Mouse (Mus musculus) layer of hippocampus, postnatal 14 days (tissue): ENCODE results near the gene Cel. TPM values are rescaled to one million over a fixed set of nuclear protein-coding genes. Genes with fewer than 3 reads are reported as not detected.

Experiments
- DNase-seq, 2 experiments: peaks; one replicate each; pipeline ENCODE4 v3.0.0; 2021 to 2022; ENCODE audit warnings: low spot score in 2 of 2, mixed read lengths in 1 of 2
- long read RNA-seq, 2 experiments: library from polyadenylated mRNA; stranded (forward); transcript quantifications; one replicate each; pipeline ENCODE4 v2.0.0; 2021
- total RNA-seq, 2 experiments: library from RNA; stranded (reverse); gene quantifications; 2 replicates each; pipeline ENCODE4 v1.2.3; 2021

Cel gene
- total RNA-seq = not detected
- long read RNA-seq, experiment 1 = 0 reads
- long read RNA-seq, experiment 2 = 0 reads

DNA sequence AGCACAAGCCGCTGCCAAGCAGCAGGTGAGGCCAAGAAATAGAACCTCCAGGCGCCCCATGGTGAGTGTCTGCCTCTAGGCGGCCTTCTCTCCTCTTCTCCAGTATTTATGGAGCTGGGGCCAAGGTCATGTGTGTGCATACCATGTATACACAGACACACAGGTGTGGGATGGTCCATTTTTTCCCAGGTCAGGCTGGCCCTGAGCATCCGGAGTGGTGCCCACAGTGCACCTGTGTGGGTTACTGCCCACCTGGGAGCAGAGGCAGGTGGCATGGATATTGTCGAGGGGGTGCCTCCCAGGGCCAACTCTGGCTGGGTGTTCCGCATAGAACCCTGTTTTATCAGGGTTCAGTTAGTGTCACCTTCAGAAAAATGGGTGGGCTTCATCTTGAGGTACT is at the start of gene Cel:
TSS of gene Cel (minus strand) at position 101 of the 400 bp plus-strand sequence.
- DNase-seq = no peak

- no peak for DNase-seq
Measured at GRCm38 (mm10) chr2:28612436-28613063, 49.3 kb upstream of the Cel start.

DNA sequence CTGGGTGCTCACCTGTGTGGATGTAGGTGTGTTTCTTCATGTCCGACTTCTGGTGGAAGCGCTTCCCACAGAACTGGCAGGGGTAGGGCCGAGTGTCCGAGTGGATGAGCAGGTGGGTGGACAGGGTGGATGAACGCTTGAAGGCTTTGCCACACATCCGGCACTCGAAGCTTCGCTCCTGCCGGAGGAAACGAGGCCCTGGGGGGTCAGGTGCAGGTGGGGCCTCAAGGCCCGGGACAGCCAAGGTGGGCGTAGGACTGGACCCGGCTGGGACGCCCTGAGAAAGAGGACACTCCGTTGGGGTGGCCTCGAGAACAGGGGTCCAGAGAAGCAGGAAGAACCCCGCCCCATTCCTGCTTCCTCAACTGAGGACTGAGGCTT is 48.2 kb upstream of the Cel start:
- no peak for DNase-seq

- DNase-seq = no peak
Measured at GRCm38 (mm10) chr2:28610716-28611406, 47.7 kb upstream of the Cel start.

DNA sequence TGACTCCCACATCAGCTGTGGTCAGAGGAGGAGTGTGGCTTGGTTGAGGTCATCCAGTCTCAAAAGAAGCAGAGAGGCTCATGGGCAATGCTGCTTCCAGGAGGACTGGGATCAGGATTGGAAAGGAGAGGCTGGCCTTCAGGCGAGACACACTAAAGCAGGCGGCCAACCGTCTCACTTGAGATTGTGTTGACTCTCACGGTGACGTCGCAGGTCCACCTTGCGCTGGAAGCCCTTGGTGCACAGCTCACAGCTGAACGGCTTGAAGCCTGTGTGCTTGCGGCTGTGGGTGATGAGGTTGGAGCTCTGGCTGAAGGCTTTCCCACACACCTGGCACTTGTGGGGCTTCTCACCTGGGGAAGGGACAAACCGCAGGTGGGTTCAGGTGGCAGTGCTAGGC is 46.6 kb upstream of the Cel start:
- no peak for DNase-seq

GRCm38 (mm10) chr2:28607341-28608165 is 44.4 kb upstream of the Cel start:
- no peak for DNase-seq

DNA sequence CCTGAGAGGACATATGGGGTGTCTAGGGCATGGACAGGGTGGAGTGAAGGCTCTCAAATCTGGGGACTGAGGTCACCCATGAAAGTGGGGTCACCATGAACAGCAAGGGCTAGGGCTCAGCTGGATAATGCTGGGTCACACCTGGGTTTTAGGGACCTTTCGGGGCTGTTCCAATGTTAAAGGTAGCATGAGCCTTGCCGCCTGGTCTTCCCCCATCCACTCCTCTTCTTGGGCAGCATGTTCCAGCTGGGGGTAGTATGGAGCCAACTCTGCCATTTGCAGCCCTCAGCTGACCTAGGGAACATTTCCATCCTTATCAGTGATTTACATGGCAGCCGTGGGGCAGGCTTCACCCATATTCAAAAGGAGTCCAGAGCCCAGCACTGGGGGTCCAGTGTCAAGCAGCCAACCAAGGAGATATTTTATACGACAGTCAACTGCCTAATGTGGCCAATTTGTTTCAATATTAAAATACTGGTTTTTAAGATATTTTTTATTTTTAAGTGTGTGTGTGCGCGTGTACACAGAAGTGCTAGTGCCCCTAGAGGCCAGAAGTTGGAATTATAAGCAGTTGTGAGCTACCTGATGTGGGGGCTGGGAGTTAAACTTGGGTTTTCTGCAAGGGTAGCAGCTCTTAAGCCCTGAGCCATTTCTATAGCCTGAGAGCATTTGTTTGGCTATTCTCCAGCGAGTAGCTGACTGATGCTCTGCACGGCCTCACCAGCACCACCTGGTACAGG is 43.6 kb upstream of the Cel start:
- DNase-seq = no peak

DNA sequence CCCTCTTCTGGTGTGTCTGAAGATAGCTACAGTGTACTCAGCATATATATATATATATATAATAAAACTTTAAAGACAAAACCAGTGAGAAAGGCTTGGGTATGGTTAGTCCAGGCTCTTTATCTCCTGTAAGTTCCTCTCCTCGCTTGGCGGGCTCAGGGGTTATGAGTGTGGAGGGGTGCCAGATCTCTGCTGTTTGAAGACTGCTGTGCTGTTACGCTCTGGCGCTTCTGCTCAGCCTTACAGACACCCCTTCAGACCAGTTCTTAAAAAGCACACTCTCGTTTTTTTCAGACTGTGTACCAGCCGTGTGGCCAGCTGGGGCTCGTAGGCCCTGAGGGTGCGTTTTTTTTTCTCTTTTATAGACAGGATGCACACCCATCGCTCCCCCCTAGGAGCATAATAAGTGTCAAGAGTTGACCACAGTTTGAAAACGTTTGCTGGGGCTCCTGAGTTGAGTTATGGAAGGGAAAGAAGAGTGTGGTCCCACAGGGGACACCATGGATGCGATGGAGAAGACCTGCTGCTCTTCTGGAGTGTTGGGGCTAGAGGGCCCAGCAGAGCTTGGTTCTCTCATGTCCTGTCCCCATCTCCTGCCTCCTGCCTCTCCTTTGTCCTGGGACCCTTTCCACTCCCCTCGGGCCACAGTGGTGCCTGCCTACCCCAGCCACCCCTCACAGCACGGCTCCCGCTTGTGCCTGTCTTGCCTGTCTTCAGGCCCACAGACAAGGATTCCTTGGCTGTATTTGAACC is 42.8 kb upstream of the Cel start:
- DNase-seq = no peak

DNA sequence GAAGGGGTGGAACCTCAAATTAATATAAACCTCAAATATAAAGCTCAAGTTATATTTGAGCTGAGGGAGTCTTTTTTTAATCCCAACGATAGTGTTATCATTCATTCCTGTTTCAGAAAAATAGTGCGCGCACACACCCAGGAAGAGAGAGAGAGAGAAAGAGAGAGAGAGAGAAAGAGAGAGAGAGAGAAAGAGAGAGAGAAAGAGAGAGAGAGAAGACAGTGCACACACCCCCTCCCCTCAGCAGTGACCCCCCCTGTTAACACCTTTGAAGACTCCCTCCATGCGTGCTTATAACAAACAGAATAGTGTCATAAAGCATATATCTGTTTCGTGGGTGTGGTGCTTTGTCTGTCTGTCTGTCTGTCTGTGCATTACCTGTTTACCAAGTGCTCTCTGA is 40.3 kb upstream of the Cel start:
- no peak for DNase-seq

- DNase-seq = no peak
Measured at GRCm38 (mm10) chr2:28601720-28602590, 38.8 kb upstream of the Cel start.

DNA sequence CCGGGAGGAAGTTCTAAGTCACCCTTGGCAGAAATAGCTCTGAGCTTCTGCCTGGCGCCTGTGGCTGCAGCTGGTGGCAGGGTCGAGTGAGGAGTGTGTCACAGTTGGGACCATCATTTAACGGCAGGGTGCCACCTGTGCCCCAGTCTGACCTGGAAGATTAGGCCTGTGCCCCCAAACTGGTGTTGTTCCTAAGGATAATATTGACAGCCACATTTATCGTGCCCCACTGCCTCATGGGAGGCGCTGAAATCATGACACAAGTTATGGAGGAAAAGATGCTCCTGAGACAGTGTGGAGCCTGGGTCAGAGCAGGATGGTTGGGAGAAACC is 36.3 kb upstream of the Cel start:
- DNase-seq = no peak

GRCm38 (mm10) chr2:28598692-28599568 is 35.7 kb upstream of the Cel start:
- DNase-seq = no peak

- no peak for DNase-seq
Measured at GRCm38 (mm10) chr2:28597733-28598547, 34.7 kb upstream of the Cel start.

DNA sequence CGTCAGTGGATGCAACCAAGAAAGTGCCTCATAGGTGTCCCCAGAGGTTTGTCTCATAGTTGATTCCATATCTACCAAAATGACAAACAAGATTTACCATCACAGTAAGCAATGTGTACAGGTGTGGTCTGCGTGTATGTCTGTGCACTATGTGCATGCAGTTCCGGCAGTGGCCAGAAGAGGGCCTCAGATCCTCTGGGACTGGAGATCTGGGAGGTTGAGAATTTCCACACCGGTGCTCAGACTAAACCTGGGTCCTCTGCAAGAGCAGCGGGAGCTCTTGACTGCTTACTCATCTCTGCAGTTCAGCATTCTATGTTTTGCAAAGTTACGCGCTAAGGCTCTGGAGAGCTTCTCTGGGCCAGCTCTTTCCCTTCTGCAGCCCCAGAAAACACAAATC is 33.8 kb upstream of the Cel start:
- DNase-seq = no peak

- DNase-seq = no peak
Measured at GRCm38 (mm10) chr2:28596021-28596420, 32.8 kb upstream of the Cel start.

DNA sequence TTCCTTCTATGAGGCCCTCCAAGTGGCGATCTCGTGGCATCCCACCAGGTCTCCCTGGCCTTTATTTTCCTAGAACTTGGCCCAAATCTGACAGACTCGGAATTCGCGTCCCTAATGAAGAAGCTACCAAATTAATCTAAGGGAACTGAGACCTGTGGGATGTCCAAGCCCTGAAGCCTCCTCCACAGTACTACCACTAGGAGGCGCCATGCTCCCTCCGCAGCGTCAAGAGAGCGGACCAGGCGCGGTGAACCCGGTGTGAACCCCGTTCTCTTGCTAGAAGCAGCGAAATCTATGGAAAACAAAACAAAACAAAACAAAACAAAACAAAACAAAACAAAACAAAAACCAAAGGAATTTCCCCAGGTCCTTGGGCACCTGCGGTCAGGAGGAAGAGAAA is 29.6 kb upstream of the Cel start:
- peak; percentile 34 to 37 for DNase-seq

- DNase-seq = no peak
Measured at GRCm38 (mm10) chr2:28591479-28591878, 28.3 kb upstream of the Cel start.

GRCm38 (mm10) chr2:28588574-28588973 is 25.4 kb upstream of the Cel start:
- DNase-seq = no peak
